Mouse (Mus musculus): Measurements from ENCODE around the gene 7530416G11Rik. TPM values are rescaled to one million over a fixed set of nuclear protein-coding genes. Genes with fewer than 3 reads are reported as not detected.

The 7530416G11Rik gene
- polyA plus RNA-seq, 1 experiment from 2014 or later: not detected

DNA sequence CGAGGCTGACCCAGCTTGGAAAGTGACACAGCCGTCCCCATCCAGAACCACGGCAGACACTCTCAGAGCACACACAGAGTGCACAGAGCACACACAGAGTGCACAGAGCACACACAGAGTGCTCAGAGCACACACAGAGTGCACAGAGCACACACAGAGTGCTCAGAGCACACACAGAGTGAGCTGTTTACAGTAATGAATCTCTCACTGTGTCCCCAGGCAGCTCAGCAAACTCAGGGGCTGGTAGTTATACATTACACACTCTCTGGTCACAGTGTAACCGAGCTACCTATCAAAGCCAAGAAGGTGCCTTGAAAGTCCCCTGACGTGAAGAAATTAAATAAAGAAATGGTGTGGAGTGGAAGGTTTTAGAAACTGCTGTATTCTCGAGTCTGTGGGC lies 33.6 kb downstream of the 7530416G11Rik start:
- Histone ChIP-seq H3K27me3 (replicated peaks; ENCODE audit: insufficient read depth, low read length) (no peaks in the 10 kb centered on the region), H3K4me2 (replicated peaks; ENCODE audit: low read depth, low read length) (no peak overlapping the region), H3K36me3 (ENCODE audit: insufficient read depth, low read length) (0 out of 2 replicates have a peak, but pooled peaks cover 19% of the 10 kb centered on the region), H3K9me3 (ENCODE audit: low read length) (no peaks in the 10 kb centered on the region), H3K4me3 (ENCODE audit: low read depth, low read length) (no peak overlapping the region), H3K9ac (replicated peaks; ENCODE audit: low read depth) (no peak overlapping the region), H3K4me1 (ENCODE audit: insufficient read depth, low read depth, low read length) (no peaks in the 10 kb centered on the region), H3K27ac (ENCODE audit: low read length) (no peak overlapping the region)
- DNase-seq (ENCODE audit: low spot score) (no peak), ATAC-seq (no peak)
- 54% methylated on average over 6 of the region's 6 CpGs for WGBS
- TF ChIP-seq EP300 (IDR thresholded peaks at IDR 0.05) (no peak), CTCF (IDR thresholded peaks at IDR 0.05) (no peak)

DNA sequence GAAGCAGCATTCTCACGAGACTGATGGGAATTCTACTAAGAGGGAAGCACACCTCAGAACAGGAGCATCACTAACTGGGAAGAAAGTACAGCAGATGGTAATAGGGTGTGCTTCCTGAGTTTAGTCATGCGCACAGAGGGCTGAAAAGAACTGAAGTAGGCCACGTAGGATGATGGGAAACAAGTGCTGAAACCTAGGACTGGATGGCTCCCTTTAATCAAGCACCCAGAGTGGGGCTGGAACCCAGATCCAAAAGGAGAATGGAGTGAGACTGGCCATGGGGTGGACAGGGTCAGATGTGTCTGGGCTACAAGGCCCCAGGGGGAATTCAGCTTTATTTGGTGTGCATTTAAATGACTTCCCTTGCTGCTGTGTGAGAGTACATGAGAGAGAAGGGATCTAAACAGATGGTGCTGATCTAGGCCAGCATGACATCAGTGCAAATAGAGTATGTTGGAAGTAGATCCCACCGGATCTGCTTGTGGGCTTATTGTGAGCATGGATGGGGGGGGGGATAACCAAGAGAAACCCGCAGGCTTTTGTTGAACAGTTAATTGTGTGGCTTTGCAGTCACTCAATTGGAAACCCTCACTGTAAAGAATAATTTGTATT lies 36.5 kb downstream of the 7530416G11Rik start:
- no peak overlapping the region for H3K27ac ChIP-seq (ENCODE audit: low read length)
- WGBS: 86% methylated on average over 5 of the region's 5 CpGs
- no peak overlapping the region for H3K9ac ChIP-seq (replicated peaks; ENCODE audit: low read depth)
- H3K4me2 ChIP-seq (replicated peaks; ENCODE audit: low read depth, low read length): no peak overlapping the region
- DNase-seq (ENCODE audit: low spot score) (no peak), ATAC-seq (no peak)
- H3K27me3 ChIP-seq (replicated peaks; ENCODE audit: insufficient read depth, low read length): no peaks in the 10 kb centered on the region
- H3K4me3 ChIP-seq (ENCODE audit: low read depth, low read length): no peak overlapping the region
- H3K4me1 ChIP-seq (ENCODE audit: insufficient read depth, low read depth, low read length): no peaks in the 10 kb centered on the region
- TF ChIP-seq EP300 (IDR thresholded peaks at IDR 0.05) (no peak), CTCF (IDR thresholded peaks at IDR 0.05) (no peak)
- H3K36me3 ChIP-seq (ENCODE audit: insufficient read depth, low read length): peaks cover 34% of the 10 kb centered on the region; the same call in 1 of the 2 replicates
- no peaks in the 10 kb centered on the region for H3K9me3 ChIP-seq (ENCODE audit: low read length)

DNA sequence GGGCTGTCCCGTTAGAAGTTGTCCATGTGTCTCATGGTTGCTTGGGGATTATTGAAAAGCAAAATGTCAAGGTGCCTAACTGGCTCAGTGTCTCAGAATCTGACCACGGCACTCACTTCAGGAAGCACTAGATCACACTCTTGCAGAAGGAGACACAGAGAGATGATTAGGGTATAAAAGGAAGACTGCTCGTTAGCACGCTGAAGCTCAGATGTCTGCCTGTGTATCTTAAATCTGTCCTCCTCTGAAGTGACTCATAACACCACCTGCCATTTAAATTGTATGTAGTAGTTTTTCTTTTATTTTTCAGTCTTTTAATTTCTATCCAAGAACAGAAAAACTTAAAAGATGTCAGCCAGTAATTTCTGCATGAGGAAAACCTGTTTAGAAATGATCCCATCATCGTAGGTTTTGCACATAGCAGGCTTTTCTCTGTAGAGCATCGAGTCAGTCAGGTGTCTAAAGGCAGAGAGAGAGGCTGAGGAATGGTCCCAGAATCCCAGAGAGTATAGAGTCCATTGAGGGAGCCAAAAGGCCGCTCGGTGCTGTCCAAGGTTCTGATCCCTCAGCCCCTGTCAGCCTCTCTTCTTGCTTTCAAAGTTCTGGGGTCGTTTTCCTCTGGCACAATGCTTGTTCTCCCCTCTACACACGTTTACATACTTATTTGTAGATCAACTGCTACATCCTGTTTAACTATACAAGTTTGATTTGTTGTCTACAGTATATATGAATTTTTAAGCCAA lies 38.0 kb downstream of the 7530416G11Rik start:
- Histone ChIP-seq H3K36me3 (ENCODE audit: insufficient read depth, low read length) (peaks cover 34% of the 10 kb centered on the region; the same call in 1 of the 2 replicates), H3K4me3 (ENCODE audit: low read depth, low read length) (no peak overlapping the region), H3K4me1 (ENCODE audit: insufficient read depth, low read depth, low read length) (no peaks in the 10 kb centered on the region), H3K9ac (replicated peaks; ENCODE audit: low read depth) (no peak overlapping the region), H3K27me3 (replicated peaks; ENCODE audit: insufficient read depth, low read length) (no peaks in the 10 kb centered on the region), H3K9me3 (ENCODE audit: low read length) (no peaks in the 10 kb centered on the region), H3K27ac (ENCODE audit: low read length) (no peak overlapping the region), H3K4me2 (replicated peaks; ENCODE audit: low read depth, low read length) (no peak overlapping the region)
- ATAC-seq (no peak), DNase-seq (ENCODE audit: low spot score) (no peak)
- TF ChIP-seq CTCF (IDR thresholded peaks at IDR 0.05) (no peak), EP300 (IDR thresholded peaks at IDR 0.05) (no peak)
- WGBS: 55% methylated on average over 10 of the region's 10 CpGs

DNA sequence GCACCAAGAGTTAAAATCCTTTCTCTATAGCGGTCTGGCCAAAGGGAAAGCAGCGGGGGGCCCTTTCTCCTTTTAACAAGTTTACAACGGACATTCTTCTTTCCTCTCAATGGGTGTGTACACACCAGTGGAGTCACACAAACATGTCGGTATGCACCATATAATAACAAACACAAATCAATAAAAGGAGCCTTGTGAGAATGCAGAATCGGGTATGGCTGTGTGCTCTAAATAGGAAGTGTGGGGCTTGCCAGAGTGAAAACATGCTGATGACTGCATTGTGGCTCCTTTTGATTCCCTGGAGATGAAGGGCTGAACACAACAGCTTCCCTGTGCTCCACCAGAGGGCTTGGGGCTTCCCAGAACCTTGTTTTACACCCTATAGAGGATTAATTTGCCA lies 38.8 kb downstream of the 7530416G11Rik start:
- TF ChIP-seq CTCF (IDR thresholded peaks at IDR 0.05) (no peak), EP300 (IDR thresholded peaks at IDR 0.05) (no peak)

GRCm38 (mm10) chr15:85463027-85463790 lies 39.8 kb downstream of the 7530416G11Rik start:
- no peaks in the 10 kb centered on the region for H3K9me3 ChIP-seq (ENCODE audit: low read length)
- H3K4me2 ChIP-seq (replicated peaks; ENCODE audit: low read depth, low read length): no peak overlapping the region
- H3K9ac ChIP-seq (replicated peaks; ENCODE audit: low read depth): no peak overlapping the region
- no peaks in the 10 kb centered on the region for H3K4me1 ChIP-seq (ENCODE audit: insufficient read depth, low read depth, low read length)
- no peak overlapping the region for H3K4me3 ChIP-seq (ENCODE audit: low read depth, low read length)
- no peaks in the 10 kb centered on the region for H3K27me3 ChIP-seq (replicated peaks; ENCODE audit: insufficient read depth, low read length)
- ATAC-seq (no peak), DNase-seq (ENCODE audit: low spot score) (no peak)
- no peak overlapping the region for H3K27ac ChIP-seq (ENCODE audit: low read length)
- H3K36me3 ChIP-seq (ENCODE audit: insufficient read depth, low read length): peaks cover 29% of the 10 kb centered on the region; the same call in 1 of the 2 replicates
- TF ChIP-seq CTCF (IDR thresholded peaks at IDR 0.05) (no peak), EP300 (IDR thresholded peaks at IDR 0.05) (no peak)
- 72% methylated on average over 13 of the region's 13 CpGs for WGBS

More for the DNA sequence above, 38.8 kb downstream of the 7530416G11Rik start:
- no peaks in the 10 kb centered on the region for H3K9me3 ChIP-seq (ENCODE audit: low read length)
- no peak overlapping the region for H3K4me3 ChIP-seq (ENCODE audit: low read depth, low read length)
- H3K4me2 ChIP-seq (replicated peaks; ENCODE audit: low read depth, low read length): no peak overlapping the region
- H3K36me3 ChIP-seq (ENCODE audit: insufficient read depth, low read length): peaks cover 34% of the 10 kb centered on the region; the same call in 1 of the 2 replicates
- no peaks in the 10 kb centered on the region for H3K27me3 ChIP-seq (replicated peaks; ENCODE audit: insufficient read depth, low read length)
- H3K4me1 ChIP-seq (ENCODE audit: insufficient read depth, low read depth, low read length): no peaks in the 10 kb centered on the region
- no peak overlapping the region for H3K9ac ChIP-seq (replicated peaks; ENCODE audit: low read depth)
- DNase-seq (ENCODE audit: low spot score): no peak
- 36% methylated on average over 5 of the region's 5 CpGs for WGBS
- ATAC-seq: no peak
- no peak overlapping the region for H3K27ac ChIP-seq (ENCODE audit: low read length)

GRCm38 (mm10) chr15:85462138-85462537 lies 40.9 kb downstream of the 7530416G11Rik start:
- 72% methylated on average over 4 of the region's 4 CpGs for WGBS
- Histone ChIP-seq H3K9me3 (ENCODE audit: low read length) (no peaks in the 10 kb centered on the region), H3K4me2 (replicated peaks; ENCODE audit: low read depth, low read length) (no peak overlapping the region), H3K36me3 (ENCODE audit: insufficient read depth, low read length) (peaks cover 26% of the 10 kb centered on the region; the same call in 1 of the 2 replicates), H3K4me1 (ENCODE audit: insufficient read depth, low read depth, low read length) (no peaks in the 10 kb centered on the region), H3K4me3 (ENCODE audit: low read depth, low read length) (no peak overlapping the region), H3K27ac (ENCODE audit: low read length) (no peak overlapping the region), H3K9ac (replicated peaks; ENCODE audit: low read depth) (no peak overlapping the region), H3K27me3 (replicated peaks; ENCODE audit: insufficient read depth, low read length) (no peaks in the 10 kb centered on the region)
- TF ChIP-seq CTCF (IDR thresholded peaks at IDR 0.05): no peak
- no peak for TF ChIP-seq EP300 (IDR thresholded peaks at IDR 0.05)
- no peak for ATAC-seq
- DNase-seq (ENCODE audit: low spot score): no peak

Data from lung, postnatal 0 days (tissue).